Mouse (Mus musculus) stomach, embryonic 14.5 days (tissue): ENCODE measurements around the gene Bmyc. TPM values are rescaled to one million over a fixed set of nuclear protein-coding genes. Genes with fewer than 3 reads are reported as not detected.
"Not testable (repeated sequence)": the region's sequence is repeated elsewhere in the genome, so short reads cannot be mapped to it uniquely, and the experiment has no call there.

Experiments
- ATAC-seq: fragments of 200-750 bp; cut with Nextera tagmentation; 2 replicates; pipeline ENCODE4 v1.8.0; 2017; ENCODE audit warnings: low read depth, moderate TSS enrichment; ENCODE audit not compliant: insufficient number of reproducible peaks, insufficient read depth, low FRiP score
- H3K27ac ChIP-seq: fragments of 300-500 bp; sonication (generic); 2 replicates; pipeline ENCODE4 v1.5.1; 2014; ENCODE audit warnings: mild to moderate bottlenecking, low read length, moderate library complexity, mixed read lengths
- H3K27me3 ChIP-seq: fragments of 300-500 bp; sonication (generic); 2 replicates; pipeline ENCODE4 v1.6.1; 2014; ENCODE audit warnings: low read length, control low read depth, mixed read lengths; ENCODE audit not compliant: control insufficient read depth, insufficient read depth
- H3K36me3 ChIP-seq: fragments of 300-500 bp; sonication (generic); 2 replicates; pipeline ENCODE4 v1.6.1; 2014; ENCODE audit warnings: mild to moderate bottlenecking, control low read depth, low read length, moderate library complexity, mixed read lengths; ENCODE audit not compliant: control insufficient read depth, insufficient read depth
- H3K4me1 ChIP-seq: fragments of 300-500 bp; sonication (generic); 2 replicates; pipeline ENCODE4 v1.6.1; 2014; ENCODE audit warnings: low read length, control low read depth, mixed read lengths; ENCODE audit not compliant: control insufficient read depth, insufficient read depth
- H3K4me2 ChIP-seq: fragments of 300-500 bp; sonication (generic); replicated peaks from 2 replicates; pipeline ENCODE4 v1.6.1; 2014; ENCODE audit warnings: low read depth, low read length, control low read depth
- H3K4me3 ChIP-seq: fragments of 300-500 bp; sonication (generic); 2 replicates; pipeline ENCODE4 v1.5.1; 2014; ENCODE audit warnings: low read depth, low read length, control low read depth
- H3K9ac ChIP-seq: fragments of 300-500 bp; sonication (generic); replicated peaks from 2 replicates; pipeline ENCODE4 v1.6.1; 2014; ENCODE audit warnings: low read depth, mild to moderate bottlenecking, control low read depth, low read length, moderate library complexity, mixed read lengths
- H3K9me3 ChIP-seq: fragments of 300-500 bp; sonication (generic); 2 replicates; pipeline ENCODE4 v1.6.1; 2016; ENCODE audit warnings: low read depth, low read length, control low read depth; ENCODE audit not compliant: control insufficient read depth
- WGBS: fragments of 180-500 bp; shearing (Covaris S2); extraction: QIAGEN DNeasy Blood & Tissue Kit; methylation state at CpG from one replicate; pipeline ENCODE4 v1.1.7; 2014; 5-methylcytosine and 5-hydroxymethylcytosine counted together
- polyA plus RNA-seq: library from polyadenylated mRNA; unstranded; fragments of >200 nt; fragmentation: Nextera tagmentation; extraction: Ambion mirVana; gene quantifications from 2 replicates; pipeline ENCODE4 v1.2.1, GENCODE M21; 2014

Bmyc gene
- polyA plus RNA-seq, 1 experiment from 2014 or later: 72.0 TPM

- 90% methylated on average over 3 of the region's 3 CpGs for WGBS
- Histone ChIP-seq H3K4me1 (no peaks in the 10 kb centered on the region), H3K4me2 (no peak within 1 kb of the TSS), H3K27me3 (no peaks in the 10 kb centered on the region), H3K4me3 (no peak within 1 kb of the TSS), H3K9ac (no peak within 1 kb of the TSS), H3K9me3 (no peaks in the 10 kb centered on the region), H3K27ac (no peak within 1 kb of the TSS), H3K36me3 (no peaks in the 10 kb centered on the region)
- no peak for ATAC-seq
These were observed 30.1 kb upstream of the Bmyc start, which contains the start of gene Lcn6 for GRCm38 (mm10) chr2:25676486-25676885. TSS of gene Lcn6 (plus strand) at chr2:25676786.

GRCm38 (mm10) chr2:25679559-25679958 is 27.0 kb upstream of the Bmyc start:
- Histone ChIP-seq H3K36me3 (no peaks in the 10 kb centered on the region), H3K4me1 (no peaks in the 10 kb centered on the region), H3K4me2 (no peak overlapping the region), H3K27ac (no peak overlapping the region), H3K9me3 (no peaks in the 10 kb centered on the region), H3K9ac (no peak overlapping the region), H3K27me3 (no peaks in the 10 kb centered on the region), H3K4me3 (no peak overlapping the region)
- WGBS: 77% methylated on average over 6 of the region's 6 CpGs
- ATAC-seq: no peak

GRCm38 (mm10) chr2:25682426-25682825 is 24.1 kb upstream of the Bmyc start, which contains the start of gene Lcn10:
TSS of gene Lcn10 (plus strand) at chr2:25682726.
- no peak within 1 kb of the TSS for H3K9ac ChIP-seq
- no peaks in the 10 kb centered on the region for H3K36me3 ChIP-seq
- H3K4me2 ChIP-seq: no peak within 1 kb of the TSS
- H3K27me3 ChIP-seq: no peaks in the 10 kb centered on the region
- no peaks in the 10 kb centered on the region for H3K4me1 ChIP-seq
- no peaks in the 10 kb centered on the region for H3K9me3 ChIP-seq
- H3K4me3 ChIP-seq: no peak within 1 kb of the TSS
- 73% methylated on average over 2 of the region's 2 CpGs for WGBS
- no peak within 1 kb of the TSS for H3K27ac ChIP-seq
- ATAC-seq: no peak

- Histone ChIP-seq H3K27me3 (no peaks in the 10 kb centered on the region), H3K9ac (no peak overlapping the region), H3K4me1 (no peaks in the 10 kb centered on the region), H3K4me2 (no peak overlapping the region), H3K27ac (no peak overlapping the region), H3K4me3 (no peak overlapping the region), H3K36me3 (no peaks in the 10 kb centered on the region), H3K9me3 (no peaks in the 10 kb centered on the region)
- no peak for ATAC-seq
- 68% methylated on average over 4 of the region's 4 CpGs for WGBS
These were observed 19.6 kb upstream of the Bmyc start for GRCm38 (mm10) chr2:25686941-25687340.

GRCm38 (mm10) chr2:25694605-25695004 is 11.9 kb upstream of the Bmyc start:
- Histone ChIP-seq H3K36me3 (no peaks in the 10 kb centered on the region), H3K4me2 (no peak overlapping the region), H3K9ac (no peak overlapping the region), H3K4me1 (no peaks in the 10 kb centered on the region), H3K27ac (no peak overlapping the region), H3K4me3 (no peak overlapping the region), H3K27me3 (no peaks in the 10 kb centered on the region), H3K9me3 (no peaks in the 10 kb centered on the region)
- 0 out of 2 replicates have a peak, but pooled peaks have one; percentile 37 for ATAC-seq

- Histone ChIP-seq H3K4me2 (no peak overlapping the region), H3K4me3 (no peak overlapping the region), H3K36me3 (no peaks in the 10 kb centered on the region), H3K9ac (no peak overlapping the region), H3K9me3 (no peaks in the 10 kb centered on the region), H3K27ac (no peak overlapping the region), H3K4me1 (no peaks in the 10 kb centered on the region), H3K27me3 (no peaks in the 10 kb centered on the region)
- WGBS: 65% methylated on average over 4 of the region's 4 CpGs
- no peak for ATAC-seq
These were observed 9.6 kb upstream of the Bmyc start for GRCm38 (mm10) chr2:25696951-25697350.

GRCm38 (mm10) chr2:25698696-25699095 is 7.8 kb upstream of the Bmyc start:
- 74% methylated on average over 2 of the region's 2 CpGs for WGBS
- no peak for ATAC-seq

GRCm38 (mm10) chr2:25699743-25700142 is 6.8 kb upstream of the Bmyc start, which contains the start of gene Obp2a:
TSS of gene Obp2a (plus strand) at chr2:25700043.
- not testable (repeated sequence) for H3K36me3 ChIP-seq, H3K27ac ChIP-seq, H3K4me2 ChIP-seq, H3K9ac ChIP-seq, H3K4me3 ChIP-seq, H3K4me1 ChIP-seq, H3K27me3 ChIP-seq, ATAC-seq, H3K9me3 ChIP-seq
- 77% methylated on average over 3 of the region's 3 CpGs for WGBS

More at GRCm38 (mm10) chr2:25698696-25699095, 7.8 kb upstream of the Bmyc start:
- Histone ChIP-seq H3K4me2 (no peak overlapping the region), H3K27ac (no peak overlapping the region), H3K36me3 (no peaks in the 10 kb centered on the region), H3K9ac (no peak overlapping the region), H3K9me3 (no peaks in the 10 kb centered on the region), H3K27me3 (no peaks in the 10 kb centered on the region), H3K4me1 (no peaks in the 10 kb centered on the region), H3K4me3 (no peak overlapping the region)

- H3K9ac ChIP-seq: no peak overlapping the region
- H3K9me3 ChIP-seq: no peaks in the 10 kb centered on the region
- no peaks in the 10 kb centered on the region for H3K36me3 ChIP-seq
- no peak for ATAC-seq
- H3K4me2 ChIP-seq: no peak overlapping the region
- WGBS: 75% methylated on average over 5 of the region's 5 CpGs
- H3K27me3 ChIP-seq: no peaks in the 10 kb centered on the region
- H3K27ac ChIP-seq: no peak overlapping the region
- no peaks in the 10 kb centered on the region for H3K4me1 ChIP-seq
- no peak overlapping the region for H3K4me3 ChIP-seq
These were observed 5.5 kb upstream of the Bmyc start for GRCm38 (mm10) chr2:25701001-25701400.
